ENCODE assay signal across 12 mouse cellular contexts in genomic region chr6:90683831-90684532, GRCm38 (mm10).
DNase-seq lines count a peak whose midpoint lies in the region; ATAC-seq and TF ChIP-seq lines count a peak whose summit lies in the region.
"Had no signal": no experiment of that assay in that cellular context is flagged by ENCODE, and none has a peak within 500 bp of the region (broad histone marks: within the 10 kb centered on the region; RNA-seq: fewer than 3 reads in every experiment).

No protein-coding gene starts in this region.

- no peak overlapping the region for H3K9ac ChIP-seq in lung, postnatal 0 days (replicated peaks; ENCODE audit: low read depth)
- H3K9ac ChIP-seq in limb, embryonic 15.5 days: no peak overlapping the region
- H3K9ac ChIP-seq: embryonic facial prominence, embryonic 12.5 days had no signal

- H3K36me3 ChIP-seq in lung, postnatal 0 days (ENCODE audit: insufficient read depth, low read length): peaks cover 12% of the 10 kb centered on the region; the same call in 1 of the 2 replicates
- H3K36me3 ChIP-seq in limb, embryonic 15.5 days: peaks cover 52% of the 10 kb centered on the region

- TF ChIP-seq CTCF in lung, postnatal 0 days (IDR thresholded peaks at IDR 0.05): no peak

- no peak for TF ChIP-seq EP300 in lung, postnatal 0 days (IDR thresholded peaks at IDR 0.05)

- ATAC-seq in lung, postnatal 0 days: peak; percentile 30
- ATAC-seq in limb, embryonic 15.5 days (ENCODE audit: insufficient number of reproducible peaks, low FRiP score, low TSS enrichment, low read depth): no peak
- ATAC-seq in CD4-positive, CD25-positive, alpha-beta regulatory T cell, adult 4 months: no peak

- no peak overlapping the region for H3K4me3 ChIP-seq in lung, postnatal 0 days (ENCODE audit: low read depth, low read length)
- no peak overlapping the region for H3K4me3 ChIP-seq in limb, embryonic 15.5 days
- H3K4me3 ChIP-seq: embryonic facial prominence, embryonic 12.5 days had no signal

- WGBS in lung, postnatal 0 days: 74% methylated on average over 3 of the region's 3 CpGs
- 80% methylated on average over 3 of the region's 3 CpGs for WGBS in limb, embryonic 15.5 days

- H3K4me1 ChIP-seq in lung, postnatal 0 days (ENCODE audit: insufficient read depth, low read depth, low read length): peaks cover 4% of the 10 kb centered on the region; the same call in 1 of the 2 replicates
- peaks cover 25% of the 10 kb centered on the region for H3K4me1 ChIP-seq in limb, embryonic 15.5 days

- no peaks in the 10 kb centered on the region for H3K27me3 ChIP-seq in lung, postnatal 0 days (replicated peaks; ENCODE audit: insufficient read depth, low read length)
- H3K27me3 ChIP-seq in limb, embryonic 15.5 days: no peaks in the 10 kb centered on the region
- H3K27me3 ChIP-seq: embryonic facial prominence, embryonic 12.5 days had no signal

- H3K4me2 ChIP-seq in lung, postnatal 0 days (replicated peaks; ENCODE audit: low read depth, low read length): no peak overlapping the region
- no peak overlapping the region for H3K4me2 ChIP-seq in limb, embryonic 15.5 days
- H3K4me2 ChIP-seq: embryonic facial prominence, embryonic 12.5 days had no signal

- H3K27ac ChIP-seq in lung, postnatal 0 days (ENCODE audit: low read length): no peak overlapping the region
- peak overlapping the region; percentile 73; the same call in 1 of the 2 replicates for H3K27ac ChIP-seq in limb, embryonic 15.5 days
- H3K27ac ChIP-seq: embryonic facial prominence, embryonic 12.5 days had no signal

- DNase-seq in adrenal gland, postnatal 10 days: peak; percentile 20
- DNase-seq in adrenal gland, postnatal 25 days: no peak
- no peak for DNase-seq in lung, postnatal 0 days (ENCODE audit: low spot score)
- DNase-seq in lung, adult 18-20 months: no peak
- DNase-seq in yolk sac, embryonic 10.5 days (ENCODE audit: low spot score): peak; percentile 32
- no peak for DNase-seq in thymus, adult 18-20 months
- DNase-seq: adrenal gland, postnatal 14 days; cerebellum, adult 2 months; thymus, adult 2 months had no signal

- no peaks in the 10 kb centered on the region for H3K9me3 ChIP-seq in lung, postnatal 0 days (ENCODE audit: low read length)
- no peaks in the 10 kb centered on the region for H3K9me3 ChIP-seq in limb, embryonic 15.5 days
- H3K9me3 ChIP-seq: embryonic facial prominence, embryonic 12.5 days had no signal

Comparison
In these comparisons a context has a peak if more than half of its experiments do, and no peak if none do; other contexts are left out.
1. DNase-seq: peak in adrenal gland, postnatal 10 days (single experiment) and yolk sac, embryonic 10.5 days (single experiment); none in adrenal gland, postnatal 25 days (single experiment), lung, postnatal 0 days (single experiment), lung, adult 18-20 months (0 of 2) and thymus, adult 18-20 months (0 of 2).